Mouse (Mus musculus) induced T-regulatory cell, adult 2 months (primary cell): ENCODE measurements around the gene Gpat3.
A peak's percentile ranks its signal among the peaks of the same experiment; 100 is the strongest.

Experiments used
- DNase-seq: peaks from one replicate; pipeline ENCODE4 v3.0.0-alpha.2; 2012; ENCODE audit warnings: low read depth

The Gpat3 gene

DNA sequence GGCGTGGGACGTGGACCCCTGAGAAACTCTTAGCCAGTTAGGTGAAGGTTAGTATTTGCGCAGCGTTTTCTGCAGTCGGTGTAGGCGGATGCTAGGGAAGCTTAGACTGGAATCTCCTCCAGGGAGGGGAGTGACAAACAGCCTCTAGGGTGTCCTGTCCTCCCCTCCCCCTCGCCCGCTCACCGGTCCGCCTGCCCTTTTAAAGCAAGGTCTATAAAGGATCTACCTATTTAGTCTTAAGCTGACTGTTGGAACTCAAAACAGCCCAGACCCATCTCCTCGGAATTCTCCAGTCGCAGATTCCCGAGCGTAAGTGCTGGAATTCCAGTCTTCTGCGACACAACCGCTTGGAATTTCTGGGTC is at the start of gene Gpat3:
Gene Gpat3, plus strand, starts transcription at position 229 of the 363 bp plus-strand sequence.
- DNase-seq, result no peak

- peak; percentile 94 for DNase-seq
Measured at GRCm38 (mm10) chr5:100798165-100798860, 47.2 kb upstream of the Gpat3 start, which contains the start of the genes Helq and Mrps18c. Gene Helq, minus strand, starts transcription at chr5:100798598. Gene Mrps18c, plus strand, starts transcription at chr5:100798627.

DNA sequence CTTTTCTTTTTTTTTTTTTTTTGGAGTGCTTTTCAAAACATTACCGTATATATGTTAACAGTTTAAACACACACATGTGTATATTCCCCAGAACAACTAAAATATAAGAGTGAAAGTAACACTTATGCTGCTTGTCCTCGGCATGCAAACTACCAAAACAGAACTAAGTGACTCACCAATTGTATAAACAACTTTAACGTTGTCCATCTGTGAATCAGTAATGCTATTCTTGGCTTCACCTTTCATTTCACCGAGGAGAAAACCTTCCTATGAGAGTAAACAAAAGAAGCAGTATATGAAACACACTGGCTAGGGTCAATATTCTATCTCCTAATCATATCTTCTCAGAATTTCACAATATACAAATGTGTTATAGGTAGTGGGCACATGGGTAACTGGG is 27.2 kb upstream of the Gpat3 start:
- no peak for DNase-seq

- DNase-seq, result peak; percentile 59
Measured at GRCm38 (mm10) chr5:100819568-100820480, 25.7 kb upstream of the Gpat3 start.

GRCm38 (mm10) chr5:100820483-100821184 is 24.9 kb upstream of the Gpat3 start, which contains the start of gene Abraxas1:
Gene Abraxas1, minus strand, starts transcription at chr5:100820965.
- peak; percentile 89 for DNase-seq

GRCm38 (mm10) chr5:100821375-100821774 is 24.1 kb upstream of the Gpat3 start:
- no peak for DNase-seq

DNA sequence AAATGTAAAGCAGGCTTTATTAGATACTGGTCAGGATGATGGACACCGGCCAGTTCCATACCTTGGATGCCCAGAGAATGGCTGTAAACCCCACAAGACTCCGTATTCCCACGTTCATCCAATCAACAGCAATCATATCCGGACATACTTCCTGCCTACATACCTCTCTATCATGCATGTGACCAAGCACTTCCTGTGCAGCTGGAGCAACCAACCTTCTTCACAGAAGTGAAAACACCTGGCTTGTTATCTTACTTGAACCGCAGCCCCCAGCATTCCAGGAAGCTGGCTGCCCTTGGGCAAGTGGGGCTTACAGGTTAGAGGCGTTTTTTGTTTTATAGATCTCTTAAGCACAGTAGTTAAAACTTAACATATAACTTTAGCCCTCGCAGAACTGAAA is 22.7 kb upstream of the Gpat3 start:
- no peak for DNase-seq

GRCm38 (mm10) chr5:100825975-100826374 is 19.5 kb upstream of the Gpat3 start:
- DNase-seq, result peak; percentile 47

DNA sequence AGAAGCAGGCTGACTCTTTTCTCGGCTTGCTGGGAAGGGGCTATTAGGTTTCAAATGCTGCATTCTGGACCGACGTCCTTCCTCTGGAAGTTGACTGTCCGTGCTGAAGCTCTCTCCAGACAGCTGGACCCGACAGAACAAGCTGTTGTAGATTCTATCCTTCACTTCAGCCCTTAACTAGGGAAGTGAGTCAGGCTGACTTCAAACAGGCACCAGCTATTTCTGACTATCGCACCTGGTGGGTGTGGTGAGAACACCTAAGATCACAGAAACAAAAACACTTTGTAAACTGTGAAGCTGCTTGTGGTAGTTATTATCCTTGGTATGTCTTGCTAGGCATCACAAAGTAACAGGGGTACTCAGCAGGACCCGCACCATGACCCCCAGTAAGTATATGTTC is 19.0 kb upstream of the Gpat3 start:
- no peak for DNase-seq

DNA sequence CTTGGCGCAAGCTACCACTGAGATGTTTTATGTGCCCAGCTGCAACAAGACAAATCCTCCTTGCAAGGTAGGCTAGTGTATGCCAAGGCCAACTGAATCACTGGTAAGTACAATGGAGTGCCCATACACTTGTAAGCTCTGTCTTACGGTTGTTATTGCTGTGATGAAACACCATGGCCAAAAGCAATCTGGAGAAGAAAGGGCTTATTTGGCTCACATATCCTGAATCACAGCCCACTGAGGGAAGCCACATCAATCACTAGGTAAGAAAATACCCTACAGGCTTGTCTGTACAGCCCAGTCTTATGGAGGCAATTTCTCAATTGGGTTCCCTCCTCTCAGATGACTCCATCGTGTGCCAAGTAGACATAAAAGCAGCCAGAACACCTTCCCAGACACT is 16.8 kb upstream of the Gpat3 start:
- DNase-seq, result no peak

- DNase-seq, result no peak
Measured at GRCm38 (mm10) chr5:100832680-100833079, 12.8 kb upstream of the Gpat3 start.

DNA sequence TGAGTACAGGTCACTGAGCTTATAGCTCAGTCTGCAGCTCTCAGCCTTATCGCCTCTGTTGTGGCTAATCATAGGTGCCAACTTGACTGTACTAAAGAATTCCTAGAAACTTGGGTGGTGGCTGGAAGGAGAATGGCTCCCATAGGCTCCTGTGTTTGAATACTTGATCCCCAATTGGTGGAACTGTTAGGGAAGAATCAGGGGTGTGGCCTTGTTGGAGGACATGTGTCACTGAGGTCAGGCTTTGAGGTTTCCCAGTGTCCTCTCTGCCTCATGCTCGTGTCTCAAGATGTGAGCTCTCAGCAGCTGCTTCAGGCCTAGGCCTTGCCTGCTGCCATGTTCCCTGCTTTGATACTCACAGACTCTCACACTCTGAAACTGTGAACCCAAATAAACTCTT is 11.7 kb upstream of the Gpat3 start:
- DNase-seq, result no peak

- DNase-seq, result no peak
Measured at GRCm38 (mm10) chr5:100835862-100836538, 9.5 kb upstream of the Gpat3 start.

GRCm38 (mm10) chr5:100837907-100838306 is 7.6 kb upstream of the Gpat3 start:
- DNase-seq, result no peak

GRCm38 (mm10) chr5:100844485-100844884 is 1.0 kb upstream of the Gpat3 start:
- DNase-seq, result no peak

DNA sequence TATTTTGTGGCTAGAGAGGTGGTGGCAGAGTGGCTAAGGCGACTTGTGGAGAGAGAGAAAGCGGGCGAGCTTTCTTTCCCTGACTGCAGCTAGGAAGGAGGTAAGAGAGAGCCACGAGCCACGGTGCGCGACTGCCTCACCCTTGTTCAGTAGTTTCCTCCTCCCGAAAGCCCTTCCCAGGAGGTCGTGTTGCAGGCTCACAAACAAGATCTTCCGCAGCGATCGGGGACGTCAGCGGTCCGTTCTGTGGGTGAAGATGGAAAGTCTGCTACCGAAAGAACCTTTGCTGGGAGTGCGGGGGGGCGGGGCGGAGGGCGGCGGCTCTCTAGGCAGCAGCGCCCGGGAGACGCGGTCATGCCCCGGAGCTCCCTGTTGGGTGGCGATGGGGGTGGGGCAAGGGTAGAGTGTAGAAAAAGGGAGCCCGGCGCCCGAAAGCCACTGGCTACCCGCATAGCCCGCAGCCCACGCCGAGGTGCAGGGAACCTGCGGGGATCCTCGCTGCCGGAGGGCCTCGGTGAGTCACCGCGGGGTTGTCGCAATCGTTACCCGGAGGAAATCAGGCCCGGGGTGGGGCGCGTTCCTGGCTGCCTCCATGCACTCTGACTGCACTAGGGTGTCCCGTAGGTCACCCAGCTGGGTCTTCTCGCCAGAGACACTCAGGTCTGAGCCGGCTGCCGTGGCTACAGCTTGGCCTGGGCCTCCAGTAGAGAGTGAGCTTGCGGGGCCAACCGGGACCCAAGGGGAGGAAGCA is 510 bp downstream of the Gpat3 start:
- DNase-seq, result peak; percentile 76

GRCm38 (mm10) chr5:100846599-100846920 is 1.0 kb downstream of the Gpat3 start:
- DNase-seq, result no peak

DNA sequence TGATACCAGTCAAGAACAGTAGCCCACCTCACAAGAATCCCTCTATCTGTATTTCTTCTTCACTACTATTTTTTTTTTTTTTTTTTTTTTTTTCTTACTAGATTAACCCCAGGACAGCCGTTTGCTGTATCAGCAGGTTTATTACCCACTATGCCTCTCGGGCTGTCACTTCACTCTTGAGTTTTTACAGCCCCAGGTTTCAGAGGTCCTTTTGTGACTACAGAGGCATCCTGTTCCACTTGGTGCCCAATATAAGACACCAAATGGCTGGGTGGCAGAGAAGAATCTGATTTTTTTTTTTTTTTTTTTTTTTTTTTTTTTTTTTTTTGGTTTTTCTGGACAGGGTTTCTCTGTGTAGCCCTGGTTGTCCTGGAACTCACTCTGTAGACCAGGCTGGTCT is 1.6 kb downstream of the Gpat3 start:
- DNase-seq, result no peak

GRCm38 (mm10) chr5:100853963-100854362 is 8.4 kb downstream of the Gpat3 start:
- DNase-seq, result no peak

DNA sequence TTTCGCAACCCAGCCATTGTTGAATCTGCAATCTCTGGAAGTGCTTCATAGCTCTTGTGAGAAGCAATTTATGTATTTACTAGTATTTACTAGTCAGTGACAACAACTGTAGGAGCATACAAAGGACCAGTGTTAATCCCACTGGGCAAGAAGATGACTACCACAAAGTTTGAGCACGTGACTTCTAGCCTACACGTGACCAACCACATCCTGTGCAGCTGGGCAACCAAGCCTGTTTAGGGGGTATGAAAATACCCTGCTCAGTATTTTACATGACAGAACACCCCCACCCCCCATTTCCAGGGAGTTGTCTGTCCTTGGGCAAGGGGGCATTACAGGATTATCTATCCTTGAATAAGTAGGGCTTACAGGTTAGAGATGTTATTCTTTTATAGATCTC is 11.0 kb downstream of the Gpat3 start:
- DNase-seq, result no peak

GRCm38 (mm10) chr5:100860417-100861053 is 15.0 kb downstream of the Gpat3 start:
- DNase-seq, result no peak
